Mouse (Mus musculus) urinary bladder, postnatal 36 days (tissue): ENCODE data around the gene Bpgm.

ENCODE experiments used
- DNase-seq, 2 experiments: peaks; one replicate each; pipeline ENCODE4 v3.0.0; 2022; ENCODE audit warnings: low spot score in 2 of 2, mixed read lengths in 1 of 2

The Bpgm gene

GRCm38 (mm10) chr6:34475974-34476794 is at the start of gene Bpgm:
Bpgm (plus strand) TSS chr6:34476207.
- DNase-seq, result peak; percentile 99 to 100

GRCm38 (mm10) chr6:34439006-34439405 is 37.0 kb upstream of the Bpgm start:
- no peak for DNase-seq

- DNase-seq, result peak in 1 of 2 experiments; percentile 38
Measured at GRCm38 (mm10) chr6:34441556-34442257, 34.3 kb upstream of the Bpgm start.

GRCm38 (mm10) chr6:34443791-34444190 is 32.2 kb upstream of the Bpgm start:
- DNase-seq, result no peak

- DNase-seq, result peak; percentile 53 to 73
Measured at GRCm38 (mm10) chr6:34447961-34448360, 28.0 kb upstream of the Bpgm start.

GRCm38 (mm10) chr6:34448696-34449095 is 27.3 kb upstream of the Bpgm start:
- no peak for DNase-seq

- no peak for DNase-seq
Measured at GRCm38 (mm10) chr6:34452963-34453770, 22.8 kb upstream of the Bpgm start.

- no peak for DNase-seq
Measured at GRCm38 (mm10) chr6:34459456-34459855, 16.6 kb upstream of the Bpgm start.

GRCm38 (mm10) chr6:34460651-34461050 is 15.4 kb upstream of the Bpgm start:
- DNase-seq, result no peak

GRCm38 (mm10) chr6:34463582-34463981 is 12.4 kb upstream of the Bpgm start:
- no peak for DNase-seq

GRCm38 (mm10) chr6:34471434-34472110 is 4.4 kb upstream of the Bpgm start:
- DNase-seq, result no peak

- no peak for DNase-seq
Measured at GRCm38 (mm10) chr6:34473346-34473745, 2.7 kb upstream of the Bpgm start.

GRCm38 (mm10) chr6:34474031-34474430 is 2.0 kb upstream of the Bpgm start:
- DNase-seq, result no peak

- no peak for DNase-seq
Measured at GRCm38 (mm10) chr6:34475391-34475790, 616 bp upstream of the Bpgm start.

- no peak for DNase-seq
Measured at GRCm38 (mm10) chr6:34478036-34478435, 2.0 kb downstream of the Bpgm start.

- DNase-seq, result no peak
Measured at GRCm38 (mm10) chr6:34478677-34479360, 2.8 kb downstream of the Bpgm start.

GRCm38 (mm10) chr6:34479531-34479930 is 3.5 kb downstream of the Bpgm start:
- no peak for DNase-seq

- no peak for DNase-seq
Measured at GRCm38 (mm10) chr6:34480749-34481148, 4.7 kb downstream of the Bpgm start.

GRCm38 (mm10) chr6:34481349-34481748 is 5.3 kb downstream of the Bpgm start:
- DNase-seq, result no peak

- no peak for DNase-seq
Measured at GRCm38 (mm10) chr6:34482842-34483241, 6.8 kb downstream of the Bpgm start.

GRCm38 (mm10) chr6:34483390-34483789 is 7.4 kb downstream of the Bpgm start:
- no peak for DNase-seq
